Mouse (Mus musculus) gastrocnemius, postnatal 4 days (tissue): ENCODE results near the gene Tecpr1. TPM values are rescaled to one million over a fixed set of nuclear protein-coding genes. Genes with fewer than 3 reads are reported as not detected.
A peak's percentile ranks its signal among the peaks of the same experiment; 100 is the strongest.

Experiments
- DNase-seq, 2 experiments: peaks; one replicate each; pipeline ENCODE4 v3.0.0; 2021 to 2022; ENCODE audit warnings: low spot score in 2 of 2, mixed read lengths in 2 of 2
- total RNA-seq, 2 experiments: library from RNA; stranded (reverse); gene quantifications; 2 replicates each; pipeline ENCODE4 v1.2.3; 2021

Gene Tecpr1
- total RNA-seq, 2 experiments from 2014 or later = 27.5 to 28.6 TPM

DNA sequence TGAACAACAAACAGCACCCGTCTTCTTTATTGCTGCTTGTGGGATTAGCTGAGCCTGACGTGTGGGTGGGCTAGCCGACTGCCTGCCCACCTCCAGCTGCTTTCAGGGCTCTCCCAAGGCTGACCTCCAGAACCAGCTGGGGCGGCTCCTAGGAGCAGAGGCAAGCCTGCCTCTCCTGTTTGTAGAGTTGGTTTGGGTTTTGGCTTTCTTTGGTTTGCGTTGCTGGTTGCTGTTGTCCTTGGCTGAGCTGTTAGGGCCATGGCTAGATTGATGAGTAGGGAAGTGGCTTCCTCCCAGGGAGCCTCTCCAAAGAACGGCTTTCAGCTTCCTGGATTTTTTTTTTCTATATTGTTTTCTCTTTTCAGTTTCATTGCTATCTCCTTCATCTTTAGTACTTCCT lies 45.2 kb downstream of the Tecpr1 start:
- DNase-seq = no peak

- DNase-seq = no peak
Measured at GRCm38 (mm10) chr5:144173648-144174047, 49.8 kb downstream of the Tecpr1 start.

- no peak for DNase-seq
Measured at GRCm38 (mm10) chr5:144169275-144169975, 54.0 kb downstream of the Tecpr1 start.

GRCm38 (mm10) chr5:144165756-144166155 lies 57.7 kb downstream of the Tecpr1 start:
- DNase-seq = no peak

DNA sequence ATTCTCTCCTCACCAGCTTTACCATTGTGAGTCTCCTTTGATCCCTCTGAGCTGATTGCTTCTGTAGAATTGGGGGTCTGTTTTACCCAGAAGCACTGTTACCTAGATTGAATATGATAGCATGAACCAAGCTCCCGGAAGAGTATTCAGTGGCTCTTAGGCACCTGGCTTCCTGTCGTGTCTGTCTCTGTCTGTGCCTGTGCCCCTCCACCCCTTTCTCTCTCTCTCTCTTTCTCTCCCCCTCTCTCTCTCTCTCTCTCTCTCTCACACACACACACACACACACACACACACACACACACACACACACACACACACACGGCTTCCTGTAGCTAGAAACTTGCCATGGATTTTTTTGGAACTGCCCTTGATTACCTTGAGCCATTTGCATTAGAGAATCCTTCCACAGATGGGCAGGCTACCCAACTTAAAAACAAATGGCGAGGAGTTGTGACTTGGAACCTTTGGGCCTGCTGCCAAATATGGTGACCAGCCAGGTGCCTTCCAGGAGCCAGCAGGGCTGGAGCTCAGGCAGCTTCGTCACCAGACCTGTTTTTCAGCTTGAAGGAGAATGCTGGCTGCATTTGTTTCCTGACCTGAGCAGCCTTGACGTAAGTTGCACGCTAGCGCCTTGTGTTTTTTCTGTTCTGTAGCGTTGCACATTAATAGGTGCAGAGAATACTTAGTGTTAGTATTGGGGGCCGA lies 60.5 kb downstream of the Tecpr1 start:
- no peak for DNase-seq

- no peak for DNase-seq
Measured at GRCm38 (mm10) chr5:144162080-144162812, 61.2 kb downstream of the Tecpr1 start.

- DNase-seq = no peak
Measured at GRCm38 (mm10) chr5:144159137-144159536, 64.3 kb downstream of the Tecpr1 start.

DNA sequence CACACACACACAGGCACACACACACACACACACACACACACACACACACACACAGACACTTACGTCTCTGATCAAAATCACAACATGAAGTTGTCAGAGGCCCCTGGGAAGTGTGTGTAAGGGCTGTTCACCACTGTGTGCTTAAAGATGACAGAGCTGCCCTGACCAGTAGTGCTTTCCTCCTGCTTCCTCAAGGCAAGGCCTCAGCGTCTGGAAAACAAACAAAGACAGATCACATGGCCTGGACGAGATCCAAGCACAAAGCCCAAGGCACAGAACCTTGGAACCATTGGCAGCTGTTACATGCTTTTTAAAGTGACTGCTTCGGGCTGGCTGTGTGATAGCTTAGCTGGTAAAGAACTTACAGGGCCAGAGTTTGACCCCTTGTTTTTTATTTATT lies 64.8 kb downstream of the Tecpr1 start:
- peak; percentile 32 to 62 for DNase-seq

DNA sequence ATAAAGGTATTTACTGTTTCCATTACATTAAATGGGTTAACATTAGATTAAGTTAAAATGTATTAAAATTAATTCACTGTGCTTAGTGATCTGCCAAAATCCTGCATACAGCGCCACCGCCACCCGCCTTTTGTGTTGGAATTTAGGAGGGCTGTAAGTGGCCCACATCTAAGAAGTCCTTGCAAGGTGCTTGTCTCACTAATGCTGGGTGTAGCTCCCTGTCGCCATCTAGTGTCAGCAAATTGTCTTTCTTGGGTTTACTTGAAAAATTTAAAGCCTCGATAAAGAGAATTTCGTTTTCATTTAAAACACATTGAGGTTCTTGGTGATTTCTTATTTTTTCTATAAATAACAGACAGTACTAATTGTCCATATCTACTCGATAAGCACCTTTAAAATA lies 68.9 kb downstream of the Tecpr1 start:
- DNase-seq = peak in 1 of 2 experiments; percentile 59

- DNase-seq = no peak
Measured at GRCm38 (mm10) chr5:144151270-144151669, 72.1 kb downstream of the Tecpr1 start.

- DNase-seq = no peak
Measured at GRCm38 (mm10) chr5:144149530-144149929, 73.9 kb downstream of the Tecpr1 start.

GRCm38 (mm10) chr5:144146898-144147297 lies 76.5 kb downstream of the Tecpr1 start:
- DNase-seq = no peak

Other genes with a start within 250 kb of the Tecpr1 start
- 10 to 100 TPM; 40.8 to 43.7 TPM for gene Ccz1, start 208.7 kb downstream of the Tecpr1 start, total RNA-seq
- not detected for gene Ocm, start 196.9 kb downstream of the Tecpr1 start, total RNA-seq
- 10 to 100 TPM; 13.8 to 15.0 TPM for gene Lmtk2, start 123.2 kb downstream of the Tecpr1 start, total RNA-seq
- not detected for gene Bhlha15, start 33.3 kb downstream of the Tecpr1 start, total RNA-seq
- 10 to 100 TPM; 59.4 to 62.4 TPM for gene Bri3, start 20.8 kb upstream of the Tecpr1 start, total RNA-seq
- gene Baiap2l1, start 134.5 kb upstream of the Tecpr1 start, total RNA-seq = 1 to 10 TPM; 5.7 to 7.1 TPM